Mouse (Mus musculus) frontal cortex, postnatal 14 days (tissue): ENCODE data around the gene Ints1.

Experiments used
- DNase-seq, 2 experiments: peaks; one replicate each; pipeline ENCODE4 v3.0.0; 2022; ENCODE audit warnings: low spot score in 2 of 2

Ints1 gene

GRCm38 (mm10) chr5:139801231-139801630 is 25.8 kb upstream of the Ints1 start:
- DNase-seq: no peak

GRCm38 (mm10) chr5:139799801-139800590 is 24.5 kb upstream of the Ints1 start:
- DNase-seq: no peak

- DNase-seq: no peak
Observed at GRCm38 (mm10) chr5:139799041-139799440, 23.6 kb upstream of the Ints1 start.

DNA sequence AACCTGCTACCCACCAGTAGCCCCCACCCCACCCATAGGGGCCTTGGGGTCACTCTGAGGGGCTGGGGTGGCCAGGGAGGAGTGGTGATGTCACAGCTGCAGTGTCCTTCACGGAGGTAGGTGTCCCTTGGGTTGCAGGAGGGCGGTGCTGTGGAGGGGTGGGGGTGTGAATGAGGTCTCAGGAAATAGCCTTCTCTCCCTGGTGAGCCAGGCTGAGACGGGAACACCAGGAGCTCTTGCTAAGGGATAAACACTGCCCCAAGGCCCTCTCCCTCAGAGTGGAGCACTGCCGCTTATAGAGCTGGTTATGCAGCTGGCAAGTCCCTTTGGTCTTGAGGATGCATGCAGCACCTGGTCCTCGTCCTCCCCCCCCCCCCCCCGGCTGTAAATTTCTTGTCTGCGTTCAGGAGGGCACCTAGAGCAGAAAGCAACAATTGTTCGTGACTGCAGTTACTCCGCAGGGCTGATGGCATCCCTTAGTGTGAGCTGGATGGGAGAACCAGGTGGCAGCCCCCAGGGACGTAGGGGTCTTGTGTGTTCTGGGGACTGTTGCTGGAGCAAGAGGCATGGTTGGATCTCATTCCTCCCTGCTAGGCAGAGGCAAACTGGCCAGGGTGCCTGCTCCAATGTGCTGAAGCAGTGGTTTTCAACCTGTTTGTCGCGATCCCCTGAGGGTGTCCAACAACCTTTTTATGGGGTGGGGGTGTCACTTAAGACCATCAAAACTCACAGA is 22.9 kb upstream of the Ints1 start:
- no peak for DNase-seq

DNA sequence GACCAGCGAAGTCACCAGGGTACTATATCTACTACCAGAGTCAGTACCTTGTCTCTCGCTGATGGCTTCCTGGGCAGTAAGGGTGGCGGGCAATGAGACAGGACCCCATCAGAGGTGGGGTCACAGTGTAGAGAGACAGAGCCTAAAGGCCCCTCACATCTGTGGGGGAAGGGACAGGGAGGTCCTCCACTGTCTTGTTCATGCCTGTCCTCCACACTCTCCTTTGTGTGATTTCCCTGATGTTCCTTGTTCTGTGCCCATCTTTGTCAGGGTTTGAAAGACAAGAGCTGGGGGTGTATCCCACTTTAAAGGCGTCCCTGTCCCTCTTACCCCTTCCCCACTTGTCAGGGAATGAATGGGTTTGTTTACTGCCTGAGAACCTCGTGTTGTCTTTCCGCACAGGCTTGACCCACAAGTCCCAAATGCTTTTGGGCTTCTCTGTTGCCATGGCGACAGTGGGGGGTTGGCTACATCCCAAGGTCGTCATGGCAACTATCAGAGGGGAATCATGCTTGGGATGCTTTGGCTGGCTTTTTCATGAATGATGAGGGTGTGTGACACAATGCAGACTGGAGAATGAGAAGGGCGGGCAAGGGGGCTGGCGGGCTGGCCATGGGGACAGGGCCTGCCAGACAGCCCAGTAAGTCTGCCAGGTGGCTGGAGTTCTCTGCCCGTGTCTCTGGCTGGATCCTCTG is 22.1 kb upstream of the Ints1 start:
- DNase-seq: peak; percentile 74 to 81

DNA sequence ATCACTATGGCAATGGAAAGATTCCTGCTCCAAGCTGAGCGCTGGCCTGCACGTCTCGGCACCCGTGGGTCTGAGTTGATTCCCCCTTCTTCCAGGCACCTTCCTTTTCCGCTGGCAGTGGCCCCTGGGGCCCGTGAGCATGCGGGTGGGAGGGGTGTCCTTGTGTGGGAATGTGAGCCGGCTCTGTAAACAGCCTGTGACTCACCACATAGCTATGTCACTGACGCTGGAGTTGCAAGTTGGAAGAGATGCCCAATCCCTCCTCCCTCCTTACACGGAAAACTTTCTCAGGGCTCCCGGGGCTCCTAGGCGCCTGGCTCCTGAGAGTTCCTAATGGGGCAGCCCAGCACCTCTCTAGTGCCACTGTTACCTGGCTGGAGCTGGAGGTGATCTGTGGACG is 21.4 kb upstream of the Ints1 start:
- DNase-seq: peak in 1 of 2 experiments; percentile 44

- DNase-seq: no peak
Observed at GRCm38 (mm10) chr5:139796001-139796620, 20.6 kb upstream of the Ints1 start.

GRCm38 (mm10) chr5:139794938-139795337 is 19.5 kb upstream of the Ints1 start:
- DNase-seq: no peak

DNA sequence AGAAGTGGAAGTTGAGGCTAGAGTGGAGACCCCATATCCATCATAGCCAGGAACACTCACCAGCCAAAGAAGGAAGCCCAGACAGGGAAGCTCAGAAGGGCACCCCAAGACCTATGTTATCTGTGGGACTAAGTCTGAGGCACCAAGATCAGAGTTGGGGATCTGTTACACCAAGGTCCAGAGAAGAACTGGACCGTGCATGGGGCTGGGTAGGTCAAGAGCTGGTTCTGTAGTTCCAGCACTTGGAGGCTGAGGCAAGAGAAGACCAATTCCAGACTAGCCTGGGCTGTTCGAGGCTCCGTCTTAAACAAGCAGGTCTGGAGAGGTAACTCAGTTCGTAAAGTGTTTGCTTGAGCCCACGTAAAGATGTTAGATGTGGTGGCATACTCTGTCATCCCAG is 18.7 kb upstream of the Ints1 start:
- no peak for DNase-seq

DNA sequence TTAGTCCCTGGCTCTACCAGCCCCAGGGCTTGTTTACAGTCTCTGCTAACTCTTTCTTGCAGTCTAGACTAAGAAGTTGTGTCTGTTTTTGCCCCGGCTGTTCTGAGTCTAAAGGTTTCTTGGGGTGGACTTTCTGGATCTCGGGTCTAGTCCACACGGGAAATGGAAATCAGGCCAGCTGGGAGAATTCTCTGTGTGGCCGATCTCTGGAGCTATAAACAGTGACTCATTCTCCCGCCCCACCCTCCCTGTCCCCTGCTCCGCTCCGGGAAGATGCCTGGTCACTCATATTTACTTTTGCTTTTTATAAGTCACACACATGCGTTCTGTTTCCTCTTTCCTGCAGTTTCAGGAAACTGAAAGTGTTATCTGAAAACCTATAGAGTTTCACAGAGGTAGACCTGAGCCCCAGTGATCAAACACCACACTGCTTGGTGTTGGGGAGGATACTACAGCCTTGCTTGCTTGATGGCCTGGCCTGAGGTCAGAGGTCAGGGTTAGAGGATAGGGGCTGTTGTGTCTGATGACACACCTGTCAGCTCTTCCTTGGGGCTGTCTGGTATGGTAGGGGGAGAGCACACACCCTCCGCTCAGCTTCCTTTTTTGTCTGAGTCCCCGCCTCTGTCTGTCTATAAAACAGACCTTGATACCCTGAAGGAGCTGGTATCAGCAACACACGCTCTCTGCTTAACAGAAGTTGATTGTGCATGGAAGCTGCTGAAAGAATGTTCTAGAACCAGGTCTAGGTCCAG is 18.0 kb upstream of the Ints1 start:
- no peak for DNase-seq

GRCm38 (mm10) chr5:139792966-139793337 is 17.5 kb upstream of the Ints1 start:
- no peak for DNase-seq

- DNase-seq: no peak
Observed at GRCm38 (mm10) chr5:139792159-139792775, 16.8 kb upstream of the Ints1 start.

DNA sequence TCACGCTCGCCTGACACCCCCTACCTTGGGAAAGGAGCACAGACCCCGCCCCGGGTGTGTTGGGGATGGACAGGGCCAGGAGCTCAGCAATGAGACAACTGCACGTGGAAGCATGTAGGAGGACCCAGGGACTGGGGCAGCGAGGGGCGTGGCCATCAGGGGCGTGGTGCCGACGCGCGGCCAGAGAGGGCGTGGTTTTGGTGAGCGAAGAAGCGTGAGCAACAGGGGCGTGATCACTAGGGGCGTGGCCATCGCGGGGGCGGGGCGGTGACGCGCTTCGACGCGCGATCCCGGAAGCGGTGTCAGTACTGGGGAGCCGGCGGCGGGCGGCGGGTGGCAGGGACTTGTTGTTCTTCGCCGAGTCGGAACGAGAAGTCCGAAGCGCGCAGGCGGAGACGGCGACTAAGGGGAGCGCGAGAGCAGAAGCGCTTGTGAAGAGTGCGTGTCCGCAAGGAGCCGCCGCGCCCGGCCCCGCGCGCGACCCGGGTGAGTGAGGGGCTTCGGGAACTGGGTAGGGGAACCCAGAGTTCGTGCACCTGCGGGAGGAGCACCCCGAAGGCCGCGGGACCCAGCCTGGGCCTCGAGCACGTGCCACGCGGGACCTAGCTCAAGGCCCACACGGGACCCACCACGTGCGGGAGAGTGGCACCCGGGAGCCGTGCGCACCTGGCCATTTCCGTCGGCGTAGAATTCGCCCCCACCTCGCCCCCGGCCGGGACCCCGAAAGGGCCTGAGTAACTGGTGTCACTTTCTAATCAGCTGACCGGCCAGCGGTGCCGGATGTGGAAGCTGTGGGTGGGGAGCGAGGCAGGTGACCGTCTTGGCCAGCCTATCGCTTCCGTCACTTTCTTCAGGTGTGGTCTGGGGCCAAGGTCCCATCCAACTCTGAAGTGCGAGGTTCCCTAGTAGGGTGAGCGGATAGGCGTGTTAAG is 16.0 kb upstream of the Ints1 start, which contains the start of gene Mafk:
Gene Mafk (plus strand): TSS at position 287 of the 932 bp plus-strand sequence.
- peak; percentile 89 to 93 for DNase-seq

DNA sequence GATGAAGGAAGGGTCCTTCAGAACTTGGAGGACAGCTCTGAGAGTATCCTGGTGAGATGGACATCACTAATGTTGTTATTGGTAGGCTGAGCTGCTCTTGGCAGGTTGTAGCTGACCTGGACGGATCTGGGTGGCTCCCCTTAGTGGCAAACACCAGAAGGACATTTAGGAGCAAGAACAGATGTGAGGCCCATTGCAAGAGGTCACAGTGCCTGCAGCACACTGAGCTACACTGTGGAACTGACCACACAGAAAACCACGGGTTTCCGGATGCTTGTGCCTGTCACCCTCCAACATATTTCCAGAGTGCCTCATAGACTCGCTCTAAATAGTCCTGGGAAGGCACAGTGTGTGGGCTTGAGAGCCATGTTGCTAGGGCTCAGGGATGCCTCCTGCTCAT is 14.0 kb upstream of the Ints1 start:
- no peak for DNase-seq

GRCm38 (mm10) chr5:139781406-139781805 is 5.9 kb upstream of the Ints1 start:
- DNase-seq: no peak

GRCm38 (mm10) chr5:139776966-139777365 is 1.5 kb upstream of the Ints1 start:
- no peak for DNase-seq

GRCm38 (mm10) chr5:139768216-139768615 is 7.3 kb downstream of the Ints1 start:
- DNase-seq: no peak

GRCm38 (mm10) chr5:139764296-139764695 is 11.2 kb downstream of the Ints1 start:
- no peak for DNase-seq

DNA sequence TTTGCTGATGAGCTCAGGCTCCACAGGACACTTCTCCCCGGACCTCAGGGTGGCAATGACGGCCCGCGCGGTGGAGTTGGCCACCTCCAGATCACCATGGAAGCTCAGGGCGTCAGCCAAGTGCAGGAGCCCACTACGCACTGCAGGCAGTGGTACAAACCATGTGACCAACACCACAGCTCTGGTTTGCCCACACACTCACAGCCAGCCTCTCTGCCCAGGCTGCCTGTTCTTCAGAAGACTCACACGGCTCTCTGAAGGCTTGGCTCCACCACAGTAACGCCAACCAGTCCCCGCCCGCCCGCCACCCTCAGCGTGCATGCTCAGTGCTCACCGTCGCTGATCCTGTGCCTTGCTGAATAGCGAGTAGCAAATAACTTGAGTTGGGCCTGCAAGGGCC is 17.4 kb downstream of the Ints1 start:
- no peak for DNase-seq

DNA sequence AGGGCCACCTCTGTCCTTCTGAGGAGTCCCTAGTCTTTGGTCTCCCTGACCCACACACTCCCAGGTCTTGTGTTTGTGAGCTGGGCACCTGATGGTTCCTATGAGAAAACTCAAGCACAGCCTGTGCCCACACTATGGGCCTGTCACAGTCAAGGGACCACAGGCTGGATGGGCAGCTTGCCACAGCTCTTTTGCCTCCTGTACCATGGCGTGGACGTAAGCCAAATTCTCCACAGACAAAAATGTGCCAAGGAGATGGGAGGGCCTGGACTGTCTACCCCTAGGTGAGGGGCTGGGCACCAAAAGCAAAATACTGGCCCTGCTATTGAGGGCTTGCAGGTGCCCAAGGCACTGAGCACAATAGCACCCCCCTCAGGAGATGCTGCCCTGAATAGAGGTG is 18.9 kb downstream of the Ints1 start:
- DNase-seq: no peak
